Comparison of ENCODE assay signal across 23 mouse cellular contexts in genomic region chrX:101394341-101394740, GRCm38 (mm10). TPM values are rescaled to one million over a fixed set of nuclear protein-coding genes. Genes with fewer than 3 reads are reported as not detected.
DNase-seq lines count a peak whose midpoint lies in the region; TF ChIP-seq lines count a peak whose summit lies in the region.
"Had no signal": no experiment of that assay in that cellular context is flagged by ENCODE, and none has a peak within 500 bp of the region (broad histone marks: within the 10 kb centered on the region; RNA-seq: fewer than 3 reads in every experiment).

No protein-coding gene starts in this region.

- no peak overlapping the region for H3K4me3 ChIP-seq in ES-E14 (ENCODE audit: insufficient read depth in 1 of 2, low read depth in 1 of 2, low read length in 2 of 2, poor library complexity in 1 of 2, severe bottlenecking in 1 of 2)
- H3K4me3 ChIP-seq: embryonic facial prominence, embryonic 13.5 days; embryonic facial prominence, embryonic 15.5 days; erythroblast, embryonic 14.5 days; forebrain, embryonic 10.5 days; forebrain, embryonic 12.5 days had no signal

- DNase-seq in testis, postnatal 14 days (ENCODE audit: low spot score) = peak; percentile 11
- no peak for DNase-seq in testis, postnatal 10 days (ENCODE audit: low spot score)
- no peak for DNase-seq in ES-E14 (ENCODE audit: low read depth, low spot score)
- DNase-seq in ZHBTc4 (ENCODE audit: low read depth, low spot score) = peak; percentile 28
- DNase-seq in gastrocnemius, postnatal 25 days = no peak
- no peak for DNase-seq in frontal cortex, postnatal 36 days (ENCODE audit: low spot score in 2 of 2)
- DNase-seq: adrenal gland, adult 2 months; adrenal gland, postnatal 10 days; adrenal gland, postnatal 25 days; cerebellum, adult 11 months; cerebellum, adult 18-20 months; cerebellum, adult 8-10 months; cerebellum, adult 9-11 months; cerebellum, postnatal 14 days; cerebellum, postnatal 36 days; embryo, embryonic 11 days had no signal

- peak overlapping the region; percentile 12; the same call in 1 of the 2 replicates for H3K27ac ChIP-seq in ES-E14 (ENCODE audit: insufficient read depth, low read depth, low read length, poor library complexity, severe bottlenecking)
- H3K27ac ChIP-seq: embryonic facial prominence, embryonic 13.5 days; embryonic facial prominence, embryonic 15.5 days; forebrain, embryonic 10.5 days; forebrain, embryonic 12.5 days had no signal

- H3K9ac ChIP-seq in ES-E14 (ENCODE audit: insufficient read depth, low read depth, low read length, poor library complexity, severe bottlenecking) = no peak overlapping the region
- H3K9ac ChIP-seq: embryonic facial prominence, embryonic 13.5 days; embryonic facial prominence, embryonic 15.5 days; forebrain, embryonic 12.5 days had no signal

- H3K36me3 ChIP-seq in ES-E14 (ENCODE audit: control insufficient read depth, insufficient read depth, low read length, poor library complexity, severe bottlenecking) = no peaks in the 10 kb centered on the region
- H3K36me3 ChIP-seq: embryonic facial prominence, embryonic 13.5 days; embryonic facial prominence, embryonic 15.5 days; forebrain, embryonic 10.5 days; forebrain, embryonic 12.5 days had no signal

- H3K9me3 ChIP-seq in ES-E14 (ENCODE audit: control insufficient read depth, insufficient read depth, low read depth, low read length) = no peaks in the 10 kb centered on the region
- H3K9me3 ChIP-seq: embryonic facial prominence, embryonic 13.5 days; embryonic facial prominence, embryonic 15.5 days; forebrain, embryonic 10.5 days; forebrain, embryonic 12.5 days had no signal

- in situ Hi-C loops in ES-E14 (cut with MboI; ENCODE audit: low sequenced_read_pairs in 2 of 2, unreplicated experiment in 2 of 2) = no loop called here

- H3K4me1 ChIP-seq in ES-E14 (ENCODE audit: control insufficient read depth in 2 of 2, insufficient read depth in 2 of 2, low read length in 2 of 2, poor library complexity in 1 of 2) = peaks cover 2 to 5% of the 10 kb centered on the region in 2 experiments; a peak in 2 of 4 replicates
- H3K4me1 ChIP-seq: embryonic facial prominence, embryonic 13.5 days; embryonic facial prominence, embryonic 15.5 days had no signal

TF ChIP-seq in ES-E14, 5 proteins besides CTCF, POLR2A, EP300 and RAD21:
- no peak for TF ChIP-seq HCFC1 (IDR thresholded peaks at IDR 0.05; ENCODE audit: borderline replicate concordance, insufficient read depth, low read length)
- no peak for TF ChIP-seq MAFK (IDR thresholded peaks at IDR 0.05; ENCODE audit: insufficient read depth, low read depth, low read length)
- no peak for TF ChIP-seq CHD2 (IDR thresholded peaks at IDR 0.05; ENCODE audit: low read depth, low read length)
- no peak for TF ChIP-seq ZC3H11A (IDR thresholded peaks at IDR 0.05; ENCODE audit: borderline replicate concordance, low read depth, low read length)
- no peak for TF ChIP-seq ZNF384 (IDR thresholded peaks at IDR 0.05; ENCODE audit: low read depth, low read length)
TF ChIP-seq in ES-E14: peak in this region for 0.

RNA-seq across cellular contexts. Expression of gene Gjb1, which starts 18.2 kb away (rescaled TPM):
- 6.3 and 16.9 TPM in 2 replicates for total RNA-seq in ES-E14 (2012; rRNA removed)
- under 1 TPM; 0.46 TPM for total RNA-seq in gastrocnemius, postnatal 25 days (2021)
- total RNA-seq: adrenal gland, postnatal 25 days; common myeloid progenitor, adult 5-6 weeks; MEL had no signal

RNA-seq across cellular contexts. Expression of gene Zmym3, which starts 26.3 kb away (rescaled TPM):
- total RNA-seq in ES-E14 (2012; rRNA removed) = 53.9 and 62.5 TPM in 2 replicates
- total RNA-seq in gastrocnemius, postnatal 25 days (2021) = 1 to 10 TPM; 7.8 to 9.7 TPM

RNA-seq across cellular contexts. Expression of gene Nono, which starts 34.8 kb away (rescaled TPM):
- total RNA-seq in ES-E14 (2012; rRNA removed) = 259 and 271 TPM in 2 replicates
- total RNA-seq in gastrocnemius, postnatal 25 days (2021) = 10 to 100 TPM; 40.4 to 46.1 TPM

RNA-seq across cellular contexts. Expression of gene Itgb1bp2, which starts 54.5 kb away (rescaled TPM):
- total RNA-seq in ES-E14 (2012; rRNA removed) = 2.2 and 2.8 TPM in 2 replicates
- 100 to 1,000 TPM; 228 to 250 TPM for total RNA-seq in gastrocnemius, postnatal 25 days (2021)

Comparison
In these comparisons a context has a peak if more than half of its experiments do, and no peak if none do; other contexts are left out.
1. DNase-seq: peak in testis, postnatal 14 days (single experiment) and ZHBTc4 (single experiment); none in testis, postnatal 10 days (single experiment), ES-E14 (single experiment), gastrocnemius, postnatal 25 days (single experiment) and frontal cortex, postnatal 36 days (0 of 2).